Mouse (Mus musculus): ENCODE measurements around the gene Akirin1.

The Akirin1 gene

GRCm38 (mm10) chr4:123717574-123718433 lies 32.3 kb downstream of the Akirin1 start, which contains the start of gene Ndufs5:
Gene Ndufs5 (minus strand): TSS chr4:123718202.
- DNase-seq = peak; percentile 96 to 97

- DNase-seq = no peak
These were observed 37.7 kb downstream of the Akirin1 start for GRCm38 (mm10) chr4:123712431-123712830.

- no peak for DNase-seq
These were observed 42.8 kb downstream of the Akirin1 start for GRCm38 (mm10) chr4:123707340-123707739.

GRCm38 (mm10) chr4:123705340-123705739 lies 44.8 kb downstream of the Akirin1 start:
- DNase-seq = no peak

GRCm38 (mm10) chr4:123693384-123693783 lies 56.8 kb downstream of the Akirin1 start:
- DNase-seq = no peak

- DNase-seq = no peak
These were observed 58.1 kb downstream of the Akirin1 start for GRCm38 (mm10) chr4:123692071-123692470.

GRCm38 (mm10) chr4:123690311-123690710 lies 59.8 kb downstream of the Akirin1 start:
- DNase-seq = no peak

- DNase-seq = peak; percentile 54 to 65
These were observed 62.9 kb downstream of the Akirin1 start for GRCm38 (mm10) chr4:123687025-123687781.

GRCm38 (mm10) chr4:123686368-123687024 lies 63.6 kb downstream of the Akirin1 start:
- DNase-seq = no peak

GRCm38 (mm10) chr4:123685506-123686242 lies 64.5 kb downstream of the Akirin1 start:
- DNase-seq = no peak

- DNase-seq = no peak
These were observed 65.1 kb downstream of the Akirin1 start for GRCm38 (mm10) chr4:123685046-123685445.

Measured in kidney, adult 8-10 months (tissue).